Mouse (Mus musculus) cerebellum, postnatal 10 days (tissue): ENCODE data around the gene Col8a2.

Experiments used
- DNase-seq, 2 experiments: peaks; one replicate each; pipeline ENCODE4 v3.0.0; 2021; ENCODE audit warnings: mixed read lengths in 2 of 2

The Col8a2 gene

GRCm38 (mm10) chr4:126331751-126332150, 45.2 kb downstream of the Col8a2 start:
- no peak for DNase-seq

- DNase-seq = peak; percentile 42 to 59
Measured at GRCm38 (mm10) chr4:126332358-126332757, 45.8 kb downstream of the Col8a2 start.

GRCm38 (mm10) chr4:126339461-126339860, 52.9 kb downstream of the Col8a2 start:
- DNase-seq = no peak

DNA sequence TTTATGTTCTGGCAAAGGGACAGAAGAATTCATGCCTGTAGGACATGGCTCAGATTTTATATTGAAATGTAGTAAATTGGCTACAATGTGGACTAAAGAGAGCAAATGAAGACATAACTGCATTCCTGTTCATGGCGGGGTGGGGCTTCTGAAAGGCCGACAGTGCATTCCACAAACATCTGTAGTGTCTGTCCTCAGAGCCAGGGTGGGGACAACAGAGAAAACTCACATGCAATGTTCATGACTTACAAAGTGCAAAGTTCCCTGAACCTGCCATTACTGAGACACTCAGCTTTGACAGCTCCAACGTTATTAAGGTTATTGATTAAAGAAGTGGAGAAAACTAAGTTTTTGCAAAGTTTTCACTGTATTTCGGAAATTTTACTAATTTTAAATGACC, 56.9 kb downstream of the Col8a2 start:
- no peak for DNase-seq

DNA sequence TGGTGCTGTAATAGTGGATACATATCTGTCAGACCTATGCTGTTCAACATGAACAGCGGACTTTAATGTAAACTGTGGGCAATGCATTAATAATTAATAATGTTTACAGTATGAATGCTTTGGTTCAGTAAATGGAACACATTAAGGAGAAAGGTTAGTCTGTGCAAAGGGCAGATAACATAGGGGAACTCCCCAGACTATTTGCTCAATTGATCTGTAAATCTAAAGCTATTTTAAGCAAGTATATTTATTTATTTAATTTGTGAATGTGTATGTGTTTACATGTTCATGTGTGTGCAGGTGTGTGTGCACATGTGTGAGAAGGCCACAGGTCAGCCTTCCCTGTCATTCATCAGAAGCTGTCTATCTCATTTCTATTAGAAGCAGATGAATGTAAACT, 73.5 kb downstream of the Col8a2 start:
- DNase-seq = no peak
